Mouse (Mus musculus): ENCODE measurements around the gene Myh9.

Gene Myh9

DNA sequence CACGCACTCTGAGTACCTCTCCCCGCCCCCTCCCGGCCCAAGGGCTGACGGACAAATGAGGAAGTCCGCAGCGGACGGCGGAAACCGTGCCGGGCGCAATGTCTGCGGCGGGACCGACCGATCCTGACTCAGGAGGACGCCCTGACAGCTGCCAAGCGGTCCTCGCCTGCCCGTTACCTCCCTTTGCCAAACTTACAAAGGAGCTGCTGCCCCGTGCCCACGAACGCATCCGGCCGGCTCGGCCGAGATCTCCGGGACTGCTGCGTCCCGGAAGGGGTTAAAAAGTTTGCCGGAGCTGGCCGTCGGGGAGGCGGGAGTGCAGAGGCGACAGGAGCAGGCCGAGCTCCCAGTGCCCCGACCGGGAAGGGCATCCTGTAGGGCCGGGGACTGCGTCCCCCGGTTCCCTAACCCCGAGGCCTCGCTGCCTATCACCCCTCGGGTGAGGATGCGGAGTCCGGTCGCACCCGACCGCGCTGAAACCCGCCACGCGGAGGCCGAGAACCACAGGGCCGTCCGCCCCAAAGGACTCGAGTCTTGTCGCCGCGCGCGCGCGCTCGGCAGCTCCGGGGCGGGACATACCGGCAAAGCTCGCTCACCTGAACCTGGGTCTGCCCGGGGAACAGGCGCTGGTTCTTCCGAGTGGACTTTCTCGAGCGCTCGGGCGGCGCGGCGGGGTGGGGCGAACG is 471 bp downstream of the Myh9 start:
- peak; percentile 72 to 87 for DNase-seq

DNA sequence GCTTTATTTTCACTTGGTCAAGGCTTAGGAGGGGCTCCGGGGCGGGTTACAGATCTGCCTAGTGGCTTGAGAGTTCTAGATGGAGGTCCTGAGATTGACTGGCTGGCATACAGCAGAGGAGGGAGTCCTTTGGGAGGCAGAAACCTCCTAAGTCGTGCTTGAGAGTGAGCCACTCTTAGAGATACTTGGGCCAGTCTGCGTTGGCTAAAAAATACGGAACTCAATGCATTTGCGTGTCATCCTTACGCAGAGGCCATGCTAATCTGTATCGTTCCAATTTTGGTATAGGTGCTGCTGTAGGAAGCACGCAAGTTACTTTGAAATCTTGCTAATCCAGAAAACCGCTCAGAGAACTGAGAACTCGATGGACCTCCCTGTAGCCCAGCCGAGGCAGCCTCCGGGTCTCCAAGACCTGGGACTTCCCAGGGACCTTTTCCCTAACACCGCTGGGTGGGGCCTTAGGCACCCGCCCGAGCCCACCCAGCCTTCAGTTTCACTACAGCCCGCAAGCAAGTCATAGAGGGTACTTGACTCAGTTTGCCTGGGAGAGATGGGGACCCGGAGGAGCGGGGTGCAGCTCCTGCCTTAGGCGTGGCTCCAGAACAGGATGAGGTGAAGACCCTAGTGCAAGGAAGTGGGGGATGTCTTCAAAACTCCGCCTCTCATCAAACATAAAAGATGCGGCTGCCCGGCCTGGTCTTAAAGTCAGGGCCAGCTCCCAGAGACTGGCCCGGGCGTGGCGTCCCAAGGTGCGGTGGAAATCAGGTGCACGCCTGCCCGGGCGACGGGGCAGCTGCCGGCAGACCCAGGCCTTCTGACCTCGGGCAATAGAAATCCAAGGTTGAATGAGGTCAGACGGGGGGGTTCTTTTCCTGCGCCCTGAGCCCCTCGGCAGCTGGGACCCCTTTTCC is 1.3 kb downstream of the Myh9 start:
- DNase-seq = no peak

DNA sequence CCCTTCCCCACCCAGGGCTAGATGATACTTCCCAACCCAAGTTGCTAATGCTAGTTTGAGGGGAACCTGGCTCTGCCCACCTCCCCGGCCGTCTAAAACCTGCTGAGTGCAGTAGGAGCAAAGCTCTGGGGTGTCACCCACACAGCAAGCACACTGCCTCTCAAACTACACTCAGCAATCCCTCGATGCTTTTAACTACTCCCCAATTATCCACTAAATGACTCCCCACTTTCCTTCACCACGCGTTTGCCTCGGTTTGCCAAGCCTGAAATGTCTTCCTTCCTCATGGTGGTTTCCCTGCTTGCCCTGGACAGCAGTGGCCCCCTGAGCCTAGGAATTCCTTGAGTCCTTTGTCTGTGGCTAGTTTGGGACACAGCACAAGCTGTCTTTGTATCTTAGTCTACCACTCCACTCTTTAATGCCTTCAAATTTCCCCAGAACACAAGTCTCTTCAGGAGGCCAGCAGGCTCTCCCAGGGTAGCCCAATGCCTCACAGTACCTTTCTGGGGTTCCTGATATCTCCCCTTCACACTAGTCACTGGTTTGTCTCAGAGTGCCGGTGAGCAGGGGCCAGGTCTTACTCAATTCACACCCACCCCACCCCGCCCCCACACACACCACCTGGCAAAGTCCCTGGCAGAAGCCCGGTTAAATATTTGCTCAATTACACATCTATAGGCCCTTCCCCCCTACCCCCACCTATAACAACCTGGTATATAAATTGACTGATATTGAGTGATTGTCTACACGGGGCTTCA is 2.3 kb downstream of the Myh9 start:
- DNase-seq = no peak

DNA sequence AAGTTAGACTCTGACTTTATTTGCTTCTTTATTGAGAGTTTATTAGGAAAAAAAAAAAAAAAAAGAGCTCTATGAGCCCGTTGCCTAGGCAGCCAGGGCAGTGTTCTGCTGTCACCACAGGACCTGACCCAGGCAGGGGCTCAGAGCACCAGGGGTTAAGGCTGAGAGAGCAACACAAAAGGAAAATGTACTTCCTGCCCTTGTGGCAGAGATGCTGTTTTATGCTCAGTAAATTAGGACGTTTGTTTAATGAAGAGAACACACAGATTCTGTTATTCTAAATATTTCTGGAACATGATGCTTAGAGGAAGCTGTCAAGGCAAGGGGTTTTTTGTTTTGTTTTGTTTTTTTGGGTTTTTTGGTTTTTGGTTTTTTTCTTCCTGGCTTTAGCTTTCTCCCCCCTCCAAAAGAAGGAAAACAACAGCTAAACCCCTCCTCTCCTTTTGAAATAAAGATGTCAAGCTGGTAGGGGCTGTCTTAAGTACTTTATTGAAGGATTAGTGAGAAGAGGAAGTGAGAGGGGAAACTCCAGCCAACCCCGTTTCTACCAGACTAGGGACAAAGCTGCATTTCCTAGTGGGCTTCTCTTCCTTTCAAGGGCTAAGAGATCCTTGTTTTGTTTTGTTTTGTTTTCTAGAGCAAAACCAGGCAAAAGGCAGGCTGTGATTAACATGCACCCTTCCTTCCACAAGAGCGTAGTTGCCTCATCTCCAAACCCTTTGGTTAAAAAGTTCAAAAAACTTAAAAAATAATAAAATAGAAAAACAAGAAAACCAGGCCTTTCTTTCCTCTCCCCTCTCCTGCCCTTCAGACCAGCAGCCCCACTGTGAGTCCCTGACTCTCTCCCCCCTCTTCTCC is 3.2 kb downstream of the Myh9 start:
- DNase-seq = no peak

DNA sequence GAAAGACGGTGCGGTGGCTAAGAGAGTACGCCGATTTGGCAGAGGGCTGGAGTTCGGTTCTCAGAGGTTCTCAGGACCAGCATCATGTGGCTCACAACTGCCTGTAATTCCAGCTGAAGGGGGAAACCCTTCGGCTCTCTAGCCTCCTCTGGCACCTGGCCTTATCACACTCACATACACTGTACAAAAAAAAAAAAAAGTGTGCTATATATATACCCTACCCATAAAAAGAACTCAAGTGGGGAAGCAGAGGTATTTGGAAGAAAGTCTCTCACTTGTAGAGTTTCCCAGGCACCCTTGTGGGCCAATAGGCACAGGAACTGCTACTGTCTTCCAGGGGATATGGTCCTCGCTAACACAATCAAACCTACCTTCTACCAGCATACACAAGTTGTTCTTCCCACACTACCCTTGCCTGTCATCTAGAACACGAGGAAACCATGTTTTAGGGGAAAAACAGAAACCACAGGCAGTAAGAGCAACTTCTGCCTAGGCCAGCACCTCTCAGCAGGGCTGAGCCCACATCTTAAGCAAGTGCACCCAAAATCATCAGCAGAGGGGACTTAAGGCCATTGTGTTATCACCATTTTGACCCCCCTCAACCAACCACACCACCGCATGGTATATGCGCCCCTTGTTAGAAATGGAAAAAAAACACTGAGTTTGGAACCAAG is 4.4 kb downstream of the Myh9 start:
- DNase-seq = no peak

DNA sequence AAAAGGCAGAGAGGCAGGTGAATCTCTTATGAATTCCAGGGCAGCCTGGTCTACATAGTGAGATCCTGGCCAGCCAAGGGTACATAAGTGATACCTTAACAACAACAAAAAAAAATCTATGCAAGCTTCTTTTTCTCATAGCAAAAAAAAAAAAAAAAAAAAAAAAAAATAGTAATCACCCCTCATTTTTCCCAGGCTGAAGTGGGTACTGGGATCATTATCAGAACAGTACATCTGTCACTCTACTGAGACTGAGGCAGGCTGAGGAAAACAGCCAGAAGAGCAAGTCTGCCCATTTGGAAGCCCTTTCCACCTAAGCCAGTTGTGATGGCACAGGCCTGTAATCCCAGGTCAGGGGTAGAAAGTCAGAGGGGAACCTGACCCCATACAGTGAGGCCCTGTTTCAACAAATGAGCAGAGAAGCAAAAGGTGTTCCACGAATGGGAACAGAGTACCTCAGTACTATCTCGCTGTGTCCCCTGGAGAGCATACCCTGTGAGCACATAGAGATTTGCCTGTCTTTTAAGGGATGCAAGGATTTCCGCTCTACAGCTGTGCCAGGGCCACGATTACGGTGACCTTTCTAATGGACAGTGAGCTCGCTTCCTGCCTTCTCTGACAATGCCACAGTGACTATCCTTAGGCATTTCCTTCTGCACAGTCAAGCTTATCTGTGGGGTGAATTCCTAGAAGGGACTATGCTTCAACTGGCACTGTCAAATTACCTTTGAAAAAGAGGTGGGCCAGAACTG is 5.1 kb downstream of the Myh9 start:
- DNase-seq = no peak

DNA sequence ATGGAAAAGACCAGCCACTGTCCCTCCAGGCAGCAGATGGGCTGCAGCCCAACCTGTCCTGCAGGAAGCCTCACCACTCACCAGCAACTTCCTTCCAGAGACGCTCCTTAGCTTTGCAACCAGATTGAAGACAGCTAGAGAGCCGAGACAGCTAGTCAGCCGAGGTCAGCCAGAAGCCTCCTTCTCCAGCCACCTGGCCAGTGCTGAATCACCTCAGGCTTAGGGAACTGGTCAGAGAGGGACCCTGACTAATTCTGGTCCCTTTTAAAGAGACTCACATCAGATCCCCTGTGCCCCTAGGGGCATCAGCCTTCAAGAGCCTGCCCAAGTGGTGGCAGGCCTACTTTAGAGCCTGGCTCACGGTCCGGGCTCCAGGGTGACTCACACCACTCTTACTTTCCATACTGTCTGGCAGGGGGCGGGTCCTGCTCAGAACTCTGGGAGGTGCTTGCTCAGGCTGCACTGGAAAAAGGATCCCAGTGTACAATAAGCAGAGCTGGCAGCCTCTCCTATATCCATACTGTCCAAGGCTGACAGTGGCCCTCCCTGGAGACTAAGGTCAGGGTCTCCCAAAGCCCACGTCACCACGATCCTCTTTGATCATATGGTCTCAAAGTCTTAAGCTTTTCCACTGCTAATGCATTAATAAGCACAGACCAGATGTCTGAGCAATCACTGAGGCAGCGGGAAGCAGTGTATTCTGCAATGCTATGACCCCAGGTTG is 5.9 kb downstream of the Myh9 start:
- no peak for DNase-seq

DNA sequence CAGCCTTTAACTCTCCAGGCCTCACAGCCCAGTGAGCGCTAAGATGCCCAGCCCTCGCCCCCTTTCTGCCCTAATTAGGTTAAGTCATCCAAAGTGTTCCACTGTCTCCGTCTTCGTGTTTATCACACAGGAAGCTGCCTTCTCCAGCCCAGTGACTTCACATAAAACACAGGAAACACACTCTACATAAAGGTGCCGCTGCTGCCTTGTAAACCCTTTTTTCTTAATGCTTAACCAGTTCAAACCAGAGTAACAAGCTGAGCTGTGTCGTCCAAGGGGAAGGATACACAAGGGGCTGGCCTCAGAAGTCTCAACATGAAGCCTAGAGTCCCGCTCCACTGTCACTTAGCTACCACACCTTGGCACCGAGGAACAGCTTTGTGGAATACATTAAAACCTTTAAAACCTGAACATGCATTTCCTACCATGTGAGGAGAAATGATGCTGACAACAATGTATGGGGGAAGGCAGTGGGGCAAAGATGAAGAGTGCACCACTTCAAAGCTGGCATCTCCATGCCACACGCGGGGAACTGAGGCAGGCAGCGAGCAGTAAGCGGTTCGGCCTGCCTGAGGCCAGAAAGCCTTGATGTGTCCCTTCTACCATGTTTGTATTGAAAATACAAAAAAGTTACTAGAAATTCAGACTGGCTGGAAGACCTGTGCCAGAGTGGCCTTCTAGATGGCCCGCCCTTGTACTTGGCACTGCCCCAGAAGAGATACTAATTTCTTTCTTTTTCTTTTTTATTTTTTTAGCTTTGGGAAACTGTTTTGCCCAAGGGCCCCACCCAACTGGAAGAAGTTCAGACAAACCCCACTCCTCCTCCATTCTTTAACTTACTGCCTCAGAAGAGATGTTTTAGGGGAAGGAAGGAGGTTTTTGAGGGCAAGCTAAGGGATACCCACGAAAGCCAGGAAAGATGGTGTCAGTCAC is 7.4 kb downstream of the Myh9 start:
- peak in 1 of 2 experiments; percentile 3 for DNase-seq

DNA sequence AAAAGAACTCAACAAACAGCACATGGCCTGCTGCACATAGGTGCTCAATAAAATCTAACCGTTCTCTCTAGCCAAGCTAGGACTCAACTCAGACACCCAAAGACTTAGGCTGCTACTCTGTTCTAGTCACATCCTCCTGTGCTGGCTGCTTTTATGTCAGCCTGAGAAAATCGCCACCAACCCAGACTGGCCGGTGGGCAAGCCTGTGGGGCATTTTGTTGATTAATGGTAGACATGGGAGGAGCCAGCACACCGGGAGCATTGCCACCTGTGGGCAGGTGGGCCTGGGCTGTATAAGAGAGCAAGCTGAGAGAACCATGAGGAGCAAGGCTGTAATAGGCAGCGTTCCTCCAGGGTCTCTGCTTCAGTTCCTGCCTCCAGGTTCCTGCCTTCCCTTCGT is 8.2 kb downstream of the Myh9 start:
- DNase-seq = no peak

DNA sequence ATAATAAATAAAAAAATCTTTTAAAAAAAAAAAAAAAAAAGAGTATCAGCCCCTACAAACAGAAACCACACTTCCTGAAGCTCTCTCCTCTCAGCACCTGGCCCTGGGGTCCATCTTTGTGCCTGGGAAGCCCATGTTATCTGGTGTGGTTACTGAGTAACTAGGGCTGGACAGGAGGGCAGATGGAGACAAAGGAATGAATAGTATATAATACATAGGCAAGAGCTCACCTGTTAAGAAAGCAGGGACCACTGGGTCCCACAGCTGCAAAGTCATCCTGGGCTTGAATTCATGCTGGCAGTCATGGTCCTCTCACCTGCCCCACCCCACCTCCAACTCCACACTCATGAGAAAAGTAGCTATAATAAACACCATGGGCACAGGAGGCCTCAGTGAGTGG is 8.9 kb downstream of the Myh9 start:
- no peak for DNase-seq

DNA sequence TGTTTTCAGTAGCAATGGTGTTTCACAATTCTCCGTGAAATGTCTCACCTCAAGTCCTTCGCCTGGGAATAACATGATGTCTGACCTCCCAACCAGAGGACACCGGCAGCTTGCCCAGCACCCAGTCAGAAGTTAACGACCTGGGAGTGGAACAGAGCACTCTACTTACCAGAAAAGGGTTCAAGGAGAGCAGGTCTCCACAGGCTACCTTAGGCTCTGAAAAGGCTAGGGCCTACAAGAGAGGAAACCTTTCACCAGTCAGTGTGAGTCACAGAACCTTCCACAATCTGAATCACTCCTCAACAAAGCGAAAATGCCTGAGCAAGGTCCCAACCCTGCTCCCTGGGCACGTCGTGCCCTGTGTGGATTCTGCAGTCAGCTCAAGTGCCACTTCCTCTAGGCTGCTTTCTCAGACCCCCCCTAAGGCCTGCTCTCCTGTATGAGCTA is 9.5 kb downstream of the Myh9 start:
- DNase-seq = no peak

DNA sequence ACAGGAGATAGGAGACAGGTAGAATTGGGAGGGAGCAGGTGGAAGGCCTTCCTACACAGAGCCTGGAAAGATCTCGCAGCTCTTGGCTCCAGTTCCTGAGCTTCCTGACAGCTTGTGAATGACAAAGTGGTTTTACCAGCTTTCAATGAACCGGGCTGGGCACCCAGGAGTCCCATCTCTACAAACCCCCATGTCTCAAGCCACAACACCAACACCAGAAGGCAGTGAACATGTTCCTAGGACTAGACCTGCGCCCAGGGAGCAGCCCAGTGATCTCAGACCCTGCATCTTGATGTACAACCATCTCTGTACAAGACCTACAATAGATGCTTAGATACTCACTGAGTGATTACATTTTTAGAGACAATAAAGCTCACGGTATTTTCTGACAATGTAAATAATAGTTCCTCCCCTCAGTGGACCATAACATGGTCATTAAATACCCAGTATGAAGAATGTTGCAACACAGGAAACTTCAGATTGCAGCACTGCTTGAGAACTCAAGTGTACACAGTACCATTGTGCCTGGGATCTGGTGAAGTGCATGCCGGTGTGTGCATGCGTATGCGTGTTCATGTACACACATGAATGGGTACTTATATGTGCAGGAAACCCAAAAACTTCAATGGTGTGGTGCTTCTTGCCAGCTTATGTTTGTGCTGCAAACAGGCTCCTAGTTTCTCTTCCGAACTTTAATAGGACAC is 10.1 kb downstream of the Myh9 start:
- DNase-seq = no peak

DNA sequence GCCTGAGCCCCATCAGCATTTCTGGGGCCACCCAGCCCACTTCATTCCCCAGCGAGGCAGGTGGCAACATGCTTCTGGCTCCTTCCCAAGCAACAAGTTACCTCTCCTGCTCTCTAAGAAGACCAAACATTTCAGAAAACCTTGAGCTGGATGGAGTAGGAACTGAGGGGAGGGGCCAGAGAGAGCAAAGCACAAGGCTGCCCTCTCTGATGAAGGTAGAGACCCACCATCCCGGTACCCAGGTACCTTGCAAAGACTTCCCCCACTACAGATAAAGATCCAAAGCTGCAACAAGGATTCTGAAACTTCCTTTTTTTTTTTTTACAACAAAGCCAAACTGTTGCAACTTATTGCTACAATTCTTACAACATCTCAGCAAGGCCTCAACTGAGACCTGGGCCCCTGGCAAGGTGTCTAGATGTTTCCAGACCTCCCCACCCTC is 10.8 kb downstream of the Myh9 start:
- peak in 1 of 2 experiments; percentile 14 for DNase-seq

DNA sequence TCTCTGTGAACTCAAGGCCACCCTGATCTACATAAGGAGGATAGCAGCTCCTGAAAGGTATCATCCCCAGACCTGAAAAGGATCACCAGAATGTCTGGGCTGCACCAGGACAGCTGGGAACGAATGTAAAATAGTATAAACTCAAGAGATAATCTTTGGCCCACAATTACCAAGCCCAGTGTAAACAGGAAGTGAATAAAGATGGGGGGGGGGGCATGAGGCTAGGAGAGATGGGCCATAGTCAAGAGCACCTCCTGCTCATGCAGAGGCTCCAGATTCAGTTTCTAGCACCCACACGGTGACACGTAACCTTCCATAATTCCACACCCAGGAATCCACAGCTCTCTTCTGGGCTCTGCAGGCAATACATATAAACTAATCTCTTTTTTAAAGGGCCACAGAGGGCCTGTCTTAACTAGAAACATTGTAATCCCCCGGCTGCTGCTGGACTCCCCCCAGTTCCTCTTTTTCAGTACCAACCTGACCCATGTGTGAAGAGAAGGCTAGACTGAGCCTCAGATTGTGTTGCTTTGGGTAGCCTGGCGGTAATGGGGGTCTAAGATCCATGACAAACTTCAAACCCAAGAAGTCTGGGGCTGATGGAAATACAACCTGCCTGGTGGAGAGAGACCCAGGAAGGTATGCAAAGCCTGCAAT is 11.4 kb downstream of the Myh9 start:
- DNase-seq = no peak

DNA sequence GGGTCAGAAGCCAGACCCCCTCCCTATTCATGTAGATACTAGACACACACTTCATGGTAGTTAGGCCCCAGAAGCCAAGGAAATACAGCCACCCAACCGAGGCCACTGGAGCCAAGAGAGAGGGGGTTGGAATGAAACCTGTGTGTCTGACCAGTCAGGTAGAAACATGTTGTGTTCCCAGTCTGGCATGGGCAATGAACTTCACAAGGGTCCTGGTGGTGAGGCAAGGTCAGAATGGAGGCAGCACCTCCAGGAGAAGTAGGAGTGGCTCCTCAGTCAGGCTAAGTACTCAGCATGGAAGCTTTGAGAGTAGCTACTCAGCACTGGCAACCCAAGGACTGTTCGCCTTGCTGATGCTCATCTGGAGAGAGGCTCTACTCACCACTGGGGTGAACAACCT is 12.4 kb downstream of the Myh9 start:
- no peak for DNase-seq

DNA sequence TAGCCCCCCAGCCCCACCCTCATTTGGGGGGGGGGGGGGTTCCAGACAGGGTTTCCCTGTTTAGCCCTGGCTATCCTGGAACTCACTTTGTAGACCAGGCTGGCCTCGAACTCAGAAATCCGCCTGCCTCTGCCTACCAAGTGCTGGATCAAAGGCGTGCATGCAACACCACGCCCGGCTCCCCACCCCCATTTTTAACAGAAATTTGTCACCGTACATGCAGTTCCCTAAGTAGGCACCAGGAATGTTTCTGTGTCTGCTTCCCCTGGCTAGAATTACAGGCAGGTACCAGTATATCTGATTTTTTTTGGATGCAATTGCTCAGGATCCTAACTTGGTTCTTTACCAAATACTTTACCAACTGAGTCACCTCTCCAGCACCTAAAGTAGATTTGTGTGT is 13.1 kb downstream of the Myh9 start:
- no peak for DNase-seq

DNA sequence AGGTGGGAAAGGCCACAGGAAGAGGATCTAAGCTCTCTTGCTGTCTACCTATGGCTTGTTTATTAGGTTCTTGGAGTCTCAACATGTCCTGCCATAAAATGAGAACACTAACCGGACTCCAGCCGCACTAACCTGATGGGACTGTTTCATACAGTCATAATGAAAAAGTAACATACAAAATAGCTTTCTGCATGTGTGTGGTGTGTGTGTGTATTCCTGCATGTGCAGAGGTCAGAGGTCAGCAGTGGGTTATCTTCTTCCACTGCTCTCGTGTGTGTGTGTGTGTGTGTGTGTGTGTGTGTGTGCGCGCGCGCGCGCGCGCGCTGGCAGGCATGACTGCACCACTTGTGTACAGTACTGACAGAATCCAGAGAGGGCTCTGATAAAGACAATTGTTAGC is 13.7 kb downstream of the Myh9 start:
- no peak for DNase-seq

DNA sequence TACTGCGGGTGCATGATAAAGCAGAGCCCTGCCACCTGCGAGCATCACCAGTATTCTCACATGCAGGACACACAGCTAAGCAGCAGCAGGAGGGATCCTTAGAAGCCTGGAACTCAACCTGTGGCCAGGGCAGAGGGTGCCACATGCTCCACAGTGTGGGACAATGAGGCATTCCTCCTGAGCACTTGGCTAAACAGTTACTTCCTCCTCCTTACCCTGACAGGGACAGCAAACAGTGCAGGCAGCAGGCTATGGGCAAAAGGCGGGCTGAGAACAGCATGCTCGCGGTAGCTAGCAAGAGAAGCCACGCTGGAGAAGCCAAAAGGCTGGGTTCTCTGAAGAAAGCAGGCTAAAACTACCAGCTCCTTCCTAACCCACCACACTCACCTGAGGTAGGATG is 14.2 kb downstream of the Myh9 start:
- no peak for DNase-seq
